Mouse (Mus musculus): ENCODE measurements around the gene Nudt16l1. TPM values are rescaled to one million over a fixed set of nuclear protein-coding genes. Genes with fewer than 3 reads are reported as not detected.
A peak's percentile ranks its signal among the peaks of the same experiment; 100 is the strongest.

Nudt16l1 gene
- 134 and 143 TPM in 2 replicates for polyA plus RNA-seq (2015; fragmentation: Nextera tagmentation; extraction: Ambion mirVana)

DNA sequence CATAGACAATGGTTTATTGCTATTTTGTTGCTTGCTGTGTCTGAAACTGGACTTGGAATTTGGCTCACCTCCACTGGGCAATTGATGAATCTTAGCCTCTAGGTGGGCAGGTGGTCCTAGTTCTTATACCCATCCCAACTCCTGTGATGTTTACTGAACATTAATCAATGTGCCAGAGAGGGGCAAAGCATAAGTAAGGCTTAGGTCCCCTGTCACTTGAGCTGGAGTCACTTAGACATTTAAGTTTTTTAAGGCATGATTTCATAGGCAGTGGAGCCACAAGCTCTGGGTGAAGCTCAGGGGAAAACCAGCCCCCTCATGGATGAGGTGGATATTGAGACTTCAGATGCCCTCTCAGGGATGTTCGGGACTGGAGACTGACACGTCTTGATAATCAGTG lies at the start of gene Nudt16l1:
Gene Nudt16l1, plus strand, starts transcription at position 301 of the 400 bp plus-strand sequence.
- peaks cover 80% of the 10 kb centered on the region for H3K36me3 ChIP-seq

DNA sequence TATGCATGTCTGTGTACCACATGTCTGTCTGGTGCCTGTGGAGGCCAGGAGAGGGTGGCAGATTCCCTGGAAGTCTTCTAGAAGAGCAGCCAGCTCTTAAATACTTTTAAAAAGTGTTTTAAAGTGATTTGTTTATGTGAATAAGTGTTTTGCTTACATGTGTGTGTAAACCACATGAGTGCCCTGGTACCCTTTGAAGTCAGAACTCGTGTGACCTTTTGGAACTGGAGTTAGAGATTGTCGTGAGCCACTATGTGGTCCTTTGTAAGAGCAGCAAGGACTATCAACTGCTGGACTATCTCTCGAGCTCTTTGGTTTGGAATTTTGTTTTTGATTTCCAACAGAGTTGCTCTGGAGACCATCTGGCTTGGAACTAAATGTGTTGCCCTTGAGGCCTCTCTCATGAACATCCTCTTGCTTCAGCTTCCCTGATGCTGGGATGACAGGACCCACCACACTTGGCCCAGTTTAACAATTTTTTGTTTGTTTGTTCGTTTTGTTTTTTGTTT lies 48.3 kb upstream of the Nudt16l1 start:
- 58% methylated on average over 4 of the region's 4 CpGs for WGBS
- Histone ChIP-seq H3K36me3 (no peaks in the 10 kb centered on the region), H3K9ac (no peak overlapping the region), H3K27ac (replicated peaks) (no peak overlapping the region), H3K27me3 (no peaks in the 10 kb centered on the region), H3K9me3 (no peaks in the 10 kb centered on the region), H3K4me1 (replicated peaks) (peaks cover 41% of the 10 kb centered on the region), H3K4me3 (no peak overlapping the region), H3K4me2 (no peak overlapping the region)
- no peak for ATAC-seq (ENCODE audit: low read depth)

More for the DNA sequence above, at the start of gene Nudt16l1:
- Histone ChIP-seq H3K4me1 (replicated peaks) (peaks cover 24% of the 10 kb centered on the region), H3K27ac (replicated peaks) (peak within 1 kb of the TSS; percentile 90), H3K4me3 (peak within 1 kb of the TSS; percentile 94), H3K27me3 (no peaks in the 10 kb centered on the region), H3K4me2 (peak within 1 kb of the TSS; percentile 94), H3K9me3 (no peaks in the 10 kb centered on the region), H3K9ac (peak within 1 kb of the TSS; percentile 96)
- 7% methylated on average over 2 of the region's 2 CpGs for WGBS
- peak; percentile 9; the same call in 1 of the 2 replicates for ATAC-seq (ENCODE audit: low read depth)

DNA sequence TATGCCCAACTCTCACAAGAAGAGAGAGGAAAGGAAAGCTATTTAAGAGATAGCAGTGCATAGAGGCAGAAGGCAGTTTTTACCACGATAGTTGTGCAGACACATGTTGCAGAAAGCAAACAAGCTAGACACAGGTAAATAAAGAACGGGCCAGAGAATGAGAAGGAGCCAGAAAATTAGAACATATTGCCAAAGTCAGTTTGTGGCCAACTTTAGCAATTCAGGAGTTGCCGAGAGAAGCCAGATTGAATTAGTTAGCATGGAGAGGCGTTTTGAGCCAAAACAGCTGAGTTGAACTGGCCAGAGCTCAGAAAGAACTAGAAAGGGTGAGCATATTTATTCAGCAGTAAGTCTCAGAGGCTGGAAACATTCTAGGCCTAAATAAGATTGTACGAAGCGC lies 46.4 kb upstream of the Nudt16l1 start:
- ATAC-seq (ENCODE audit: low read depth) = no peak
- no peaks in the 10 kb centered on the region for H3K9me3 ChIP-seq
- peaks cover 42% of the 10 kb centered on the region for H3K4me1 ChIP-seq (replicated peaks)

DNA sequence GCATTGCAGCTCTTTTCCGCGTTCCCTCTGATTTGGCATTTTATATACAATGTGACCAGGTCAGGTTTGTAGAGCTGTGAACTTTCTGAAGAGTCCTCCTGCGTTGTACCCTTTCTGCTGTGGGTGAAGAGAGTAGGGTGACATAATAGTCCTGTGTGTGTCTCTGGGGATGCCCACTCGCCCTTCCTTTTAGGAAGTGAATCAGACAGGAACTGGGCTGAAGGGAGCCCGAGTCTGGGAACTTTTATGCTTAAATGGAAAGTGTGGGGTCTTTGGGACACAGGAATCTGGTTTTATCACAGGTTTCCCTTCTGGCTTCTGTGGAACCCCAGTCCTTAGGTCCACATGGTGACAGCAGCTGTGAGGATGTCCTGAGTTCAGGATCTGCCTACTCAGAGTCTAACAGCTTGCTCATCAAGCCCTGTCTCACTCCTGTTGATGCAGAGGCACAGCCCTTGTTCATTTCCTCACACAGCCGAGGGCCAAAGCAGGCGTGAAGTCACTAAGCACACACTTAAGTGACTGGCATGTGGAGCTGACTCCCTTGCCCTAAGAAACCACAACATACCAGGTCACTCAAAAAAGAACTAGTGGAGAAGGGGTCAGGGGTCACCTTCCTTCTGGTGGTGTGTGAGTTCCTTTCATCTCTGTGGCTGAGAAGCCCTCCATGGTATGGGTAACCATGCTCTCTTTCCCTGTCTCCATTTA lies 44.2 kb upstream of the Nudt16l1 start:
- H3K4me2 ChIP-seq = no peak overlapping the region
- H3K27me3 ChIP-seq = no peaks in the 10 kb centered on the region
- H3K4me3 ChIP-seq = no peak overlapping the region
- H3K9ac ChIP-seq = no peak overlapping the region
- H3K9me3 ChIP-seq = no peaks in the 10 kb centered on the region
- peaks cover 22% of the 10 kb centered on the region for H3K4me1 ChIP-seq (replicated peaks)
- WGBS = 81% methylated on average over 7 of the region's 7 CpGs
- no peaks in the 10 kb centered on the region; the same call in 1 of the 2 replicates for H3K36me3 ChIP-seq
- ATAC-seq (ENCODE audit: low read depth) = no peak
- H3K27ac ChIP-seq (replicated peaks) = no peak overlapping the region

More for the DNA sequence above, 46.4 kb upstream of the Nudt16l1 start:
- H3K36me3 ChIP-seq = no peaks in the 10 kb centered on the region; the same call in 1 of the 2 replicates
- WGBS = 90% methylated on average over 6 of the region's 6 CpGs
- no peaks in the 10 kb centered on the region for H3K27me3 ChIP-seq
- H3K27ac ChIP-seq (replicated peaks) = no peak overlapping the region
- H3K9ac ChIP-seq = no peak overlapping the region
- H3K4me3 ChIP-seq = no peak overlapping the region
- H3K4me2 ChIP-seq = no peak overlapping the region

DNA sequence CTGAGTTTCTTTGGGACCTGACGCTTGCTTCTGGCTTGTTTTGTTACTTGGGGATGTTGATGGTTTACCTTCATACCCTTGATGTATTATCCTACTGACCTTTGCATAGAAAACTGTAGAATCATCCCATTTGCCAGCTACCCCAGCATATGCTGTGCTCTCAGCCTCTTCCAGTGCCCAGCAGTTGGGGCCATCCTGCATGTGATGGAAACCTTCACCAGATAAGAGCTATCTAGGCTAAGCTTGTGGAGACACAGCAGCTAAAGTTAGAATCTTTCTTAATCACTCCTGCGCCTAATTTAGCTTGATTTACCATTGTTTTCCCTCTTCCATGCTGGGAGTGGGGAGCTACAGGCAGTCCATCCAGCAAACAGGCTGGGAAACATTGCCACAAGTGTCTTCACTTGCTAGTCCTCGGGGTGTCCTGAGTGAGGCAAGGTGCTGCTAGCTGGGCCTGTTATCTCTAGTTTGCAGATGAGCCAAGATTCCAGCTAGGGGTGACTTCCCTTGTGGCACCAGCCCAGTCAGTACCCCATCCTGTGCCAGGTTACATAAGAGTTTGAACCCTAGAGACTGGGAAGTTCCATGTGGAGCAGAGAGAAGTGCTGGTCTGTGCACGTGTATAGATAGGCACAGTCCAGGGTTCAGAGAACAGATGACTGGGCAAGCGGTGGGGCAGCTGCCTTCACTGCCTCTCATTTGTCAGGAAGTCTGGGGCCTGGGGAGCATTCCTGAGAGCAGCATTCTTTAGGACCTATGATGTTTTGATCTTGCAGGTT lies 42.1 kb upstream of the Nudt16l1 start:
- H3K27me3 ChIP-seq = no peaks in the 10 kb centered on the region

DNA sequence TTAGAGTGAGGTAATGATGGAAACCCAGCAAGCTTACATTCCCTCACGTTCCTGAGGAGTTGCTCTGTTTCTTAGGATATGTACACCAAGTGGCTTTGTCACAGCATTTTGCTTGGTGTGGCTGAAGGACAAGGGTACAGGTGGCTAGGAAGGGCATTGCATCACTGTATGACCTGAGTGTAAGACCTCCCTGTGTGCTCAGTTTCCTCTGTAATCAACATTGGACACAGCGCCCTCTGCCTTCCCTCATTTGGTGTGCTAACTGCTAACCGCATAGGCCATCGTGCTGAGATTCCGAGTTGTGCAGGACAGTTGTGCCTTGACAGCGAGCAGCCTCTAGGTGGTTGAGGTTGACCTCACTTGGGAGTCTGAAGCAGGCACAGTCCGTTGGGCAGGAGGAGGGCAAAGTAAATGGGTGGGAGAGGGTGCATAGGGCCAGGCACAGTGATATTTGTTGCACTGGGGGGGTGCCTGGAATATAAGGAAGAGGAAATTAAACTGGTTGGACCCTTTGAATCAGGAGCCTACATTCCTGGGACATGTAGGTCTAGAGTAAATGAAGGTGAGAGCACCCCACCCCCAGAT lies 41.3 kb upstream of the Nudt16l1 start:
- no peak overlapping the region for H3K27ac ChIP-seq (replicated peaks)
- H3K4me3 ChIP-seq = no peak overlapping the region
- no peaks in the 10 kb centered on the region for H3K27me3 ChIP-seq
- no peak overlapping the region for H3K9ac ChIP-seq
- no peaks in the 10 kb centered on the region for H3K9me3 ChIP-seq
- ATAC-seq (ENCODE audit: low read depth) = no peak
- H3K36me3 ChIP-seq = no peaks in the 10 kb centered on the region; the same call in 1 of the 2 replicates
- H3K4me2 ChIP-seq = no peak overlapping the region
- H3K4me1 ChIP-seq (replicated peaks) = peaks cover 23% of the 10 kb centered on the region
- 59% methylated on average over 7 of the region's 7 CpGs for WGBS

More for the DNA sequence above, 42.1 kb upstream of the Nudt16l1 start:
- no peak for ATAC-seq (ENCODE audit: low read depth)
- Histone ChIP-seq H3K9ac (no peak overlapping the region), H3K36me3 (no peaks in the 10 kb centered on the region; the same call in 1 of the 2 replicates), H3K9me3 (no peaks in the 10 kb centered on the region), H3K4me1 (replicated peaks) (peaks cover 18% of the 10 kb centered on the region), H3K4me2 (no peak overlapping the region), H3K27ac (replicated peaks) (no peak overlapping the region), H3K4me3 (no peak overlapping the region)
- WGBS = 66% methylated on average over 5 of the region's 5 CpGs

DNA sequence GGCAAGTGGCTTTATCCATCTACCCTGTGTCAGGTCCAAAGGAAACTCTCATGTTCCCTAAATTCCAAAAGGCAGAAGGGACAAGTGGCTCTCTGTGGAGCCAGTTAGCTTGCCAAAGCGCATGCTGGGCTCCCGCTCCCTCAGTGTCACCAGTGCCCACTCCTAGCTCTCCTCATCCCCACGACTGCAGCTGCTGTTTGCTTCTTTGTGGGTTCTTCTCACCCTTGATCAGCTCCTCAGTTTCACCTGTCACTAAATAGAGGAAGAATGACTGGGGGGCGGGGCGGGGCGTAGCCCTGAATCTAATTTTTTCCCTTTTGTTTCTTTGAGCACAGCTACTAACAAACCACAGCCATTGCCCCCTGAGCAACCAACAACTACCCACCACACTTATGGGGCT lies 39.7 kb upstream of the Nudt16l1 start:
- Histone ChIP-seq H3K4me1 (replicated peaks) (peaks cover 23% of the 10 kb centered on the region), H3K36me3 (no peaks in the 10 kb centered on the region; the same call in 1 of the 2 replicates), H3K4me3 (no peak overlapping the region), H3K4me2 (no peak overlapping the region), H3K9ac (no peak overlapping the region), H3K9me3 (no peaks in the 10 kb centered on the region), H3K27ac (replicated peaks) (no peak overlapping the region), H3K27me3 (no peaks in the 10 kb centered on the region)
- ATAC-seq (ENCODE audit: low read depth) = no peak
- 81% methylated on average over 6 of the region's 6 CpGs for WGBS

DNA sequence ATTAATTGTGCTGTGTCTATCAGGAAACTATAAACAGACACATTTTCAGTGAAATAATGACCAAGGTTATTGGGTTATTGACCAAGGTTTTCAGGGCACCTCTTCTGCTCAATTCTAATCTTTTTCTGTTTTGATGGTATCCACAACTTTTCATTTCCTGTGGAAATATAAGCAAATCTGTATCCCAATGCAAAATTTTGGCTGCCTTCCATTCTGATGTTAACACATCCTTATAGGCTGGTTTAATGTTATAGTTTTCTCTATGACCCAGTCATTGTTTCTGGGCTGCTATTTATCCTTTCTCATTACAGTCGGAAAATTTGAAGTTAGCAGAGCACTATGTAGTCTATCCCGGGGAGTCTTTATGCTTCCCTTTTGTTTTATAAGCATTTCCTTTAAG lies 38.9 kb upstream of the Nudt16l1 start:
- 90% methylated on average over 2 of the region's 2 CpGs for WGBS
- H3K9ac ChIP-seq = no peak overlapping the region
- no peaks in the 10 kb centered on the region for H3K27me3 ChIP-seq
- no peaks in the 10 kb centered on the region; the same call in 1 of the 2 replicates for H3K36me3 ChIP-seq
- H3K27ac ChIP-seq (replicated peaks) = no peak overlapping the region
- no peak for ATAC-seq (ENCODE audit: low read depth)
- H3K9me3 ChIP-seq = no peaks in the 10 kb centered on the region
- H3K4me3 ChIP-seq = no peak overlapping the region
- no peak overlapping the region for H3K4me2 ChIP-seq
- H3K4me1 ChIP-seq (replicated peaks) = peaks cover 27% of the 10 kb centered on the region

DNA sequence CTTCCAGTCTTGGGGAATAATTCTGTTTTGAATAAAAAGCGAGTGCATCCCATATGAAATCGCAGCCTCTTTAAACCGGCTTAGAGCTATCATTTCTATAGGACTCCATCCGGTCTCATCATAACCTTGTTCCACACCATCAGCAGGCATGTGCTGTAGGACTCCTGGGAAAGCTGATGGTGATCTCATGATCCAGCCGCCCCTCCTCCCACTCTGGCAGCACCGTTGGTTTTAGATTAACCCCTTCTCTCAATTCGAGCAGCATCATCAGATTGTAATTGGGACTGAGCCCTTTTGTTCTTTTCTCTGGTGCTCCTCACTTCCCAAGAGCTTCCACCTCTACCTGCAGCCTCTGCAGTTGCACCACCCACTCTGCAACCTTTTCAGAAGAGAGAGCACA lies 37.4 kb upstream of the Nudt16l1 start:
- Histone ChIP-seq H3K27ac (replicated peaks) (peak overlapping the region; percentile 50; the same call in 1 of the 2 replicates), H3K4me2 (no peak overlapping the region), H3K9ac (no peak overlapping the region), H3K9me3 (no peaks in the 10 kb centered on the region), H3K4me1 (replicated peaks) (peaks cover 30% of the 10 kb centered on the region), H3K27me3 (no peaks in the 10 kb centered on the region), H3K4me3 (no peak overlapping the region), H3K36me3 (no peaks in the 10 kb centered on the region; the same call in 1 of the 2 replicates)
- 62% methylated on average over 7 of the region's 7 CpGs for WGBS
- ATAC-seq (ENCODE audit: low read depth) = no peak

DNA sequence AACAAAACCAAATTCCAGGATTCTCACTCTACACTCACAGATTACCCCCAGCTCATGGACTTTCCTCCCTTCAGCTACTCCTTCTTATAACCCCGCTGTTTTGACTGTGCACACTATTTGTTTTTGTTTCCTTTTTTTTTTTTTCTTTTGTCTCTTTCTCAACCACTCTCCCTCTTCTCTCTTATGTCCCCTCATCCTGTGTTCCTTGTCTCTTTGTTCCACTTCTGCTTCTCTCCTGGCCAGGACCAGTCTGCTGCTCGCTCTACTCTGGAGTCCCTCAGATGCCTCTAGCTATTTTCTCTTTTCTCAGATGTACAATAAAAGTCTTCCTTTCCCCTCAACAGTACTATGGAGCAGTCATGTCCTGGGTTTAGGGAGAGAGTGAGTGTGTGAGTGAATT lies 36.2 kb upstream of the Nudt16l1 start:
- Histone ChIP-seq H3K27ac (replicated peaks) (no peak overlapping the region), H3K4me1 (replicated peaks) (peaks cover 19% of the 10 kb centered on the region), H3K9ac (no peak overlapping the region), H3K9me3 (no peaks in the 10 kb centered on the region), H3K4me2 (no peak overlapping the region), H3K27me3 (no peaks in the 10 kb centered on the region), H3K36me3 (no peaks in the 10 kb centered on the region), H3K4me3 (no peak overlapping the region)
- 77% methylated on average over 2 of the region's 2 CpGs for WGBS
- ATAC-seq (ENCODE audit: low read depth) = no peak

DNA sequence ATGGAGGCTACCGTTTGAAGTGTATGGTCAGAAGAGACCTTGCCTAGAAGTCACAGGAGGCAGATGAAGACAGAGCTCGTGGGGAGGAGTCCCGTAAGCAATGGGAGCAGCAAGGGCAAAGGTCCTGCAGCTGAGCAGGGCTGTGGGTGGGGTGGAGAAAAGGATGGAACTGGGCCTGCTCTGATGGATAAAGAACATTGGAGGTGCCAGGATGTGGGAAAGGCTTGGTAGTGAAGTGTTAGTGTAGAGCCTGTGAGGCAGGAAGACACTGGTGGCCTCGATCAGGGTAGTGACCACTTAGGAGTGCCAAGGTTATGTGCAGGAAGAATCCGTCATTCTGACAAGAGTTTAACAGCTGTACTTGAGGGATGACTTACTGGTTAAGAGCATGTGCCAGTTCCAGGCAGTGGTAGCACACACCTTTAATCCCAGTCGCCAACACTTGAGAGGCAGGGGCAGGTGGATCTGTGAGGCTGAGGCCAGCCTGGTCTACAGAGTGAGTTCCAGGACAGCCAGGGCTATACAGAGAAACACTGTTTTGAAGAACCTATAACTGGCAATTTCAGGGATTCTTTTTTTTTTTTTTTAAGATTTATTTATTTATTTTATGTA lies 35.0 kb upstream of the Nudt16l1 start:
- Histone ChIP-seq H3K9me3 (no peaks in the 10 kb centered on the region), H3K9ac (no peak overlapping the region), H3K4me2 (no peak overlapping the region), H3K36me3 (peaks cover 4% of the 10 kb centered on the region; the same call in 1 of the 2 replicates), H3K27ac (replicated peaks) (no peak overlapping the region), H3K27me3 (no peaks in the 10 kb centered on the region), H3K4me1 (replicated peaks) (peaks cover 18% of the 10 kb centered on the region), H3K4me3 (no peak overlapping the region)
- 87% methylated on average over 6 of the region's 6 CpGs for WGBS
- no peak for ATAC-seq (ENCODE audit: low read depth)
